Mouse (Mus musculus) liver, embryonic 11.5 days (tissue): ENCODE data around the gene Slc9a8. TPM values are rescaled to one million over a fixed set of nuclear protein-coding genes. Genes with fewer than 3 reads are reported as not detected.

Experiments used
- ATAC-seq: fragments of 200-750 bp; cut with Nextera tagmentation; replicated peaks from 2 replicates; pipeline ENCODE4 v1.8.0; 2017; ENCODE audit warnings: moderate number of reproducible peaks, mild to moderate bottlenecking, moderate TSS enrichment, moderate library complexity; ENCODE audit not compliant: low FRiP score
- DNase-seq: peaks from one replicate; pipeline ENCODE4 v3.0.0-alpha.2; 2017; ENCODE audit warnings: low spot score
- H3K27ac ChIP-seq: fragments of 300-500 bp; sonication (generic); 2 replicates; pipeline ENCODE4 v1.5.1; 2014; ENCODE audit warnings: mild to moderate bottlenecking, low read depth, low read length, control low read depth
- H3K27me3 ChIP-seq: fragments of 300-500 bp; sonication (generic); replicated peaks from 2 replicates; pipeline ENCODE4 v1.6.1; 2014; ENCODE audit warnings: low read length, mixed read lengths; ENCODE audit not compliant: control insufficient read depth, insufficient read depth
- H3K36me3 ChIP-seq: fragments of 300-500 bp; sonication (generic); 2 replicates; pipeline ENCODE4 v1.6.1; 2014; ENCODE audit warnings: mild to moderate bottlenecking, low read length, moderate library complexity, mixed read lengths; ENCODE audit not compliant: control insufficient read depth, insufficient read depth
- H3K4me1 ChIP-seq: fragments of 300-500 bp; sonication (generic); replicated peaks from 2 replicates; pipeline ENCODE4 v1.6.1; 2014; ENCODE audit warnings: low read length, mixed read lengths; ENCODE audit not compliant: control insufficient read depth, insufficient read depth
- H3K4me2 ChIP-seq: fragments of 300-500 bp; sonication (generic); 2 replicates; pipeline ENCODE4 v1.6.1; 2014; ENCODE audit warnings: mild to moderate bottlenecking, control low read depth, moderate library complexity
- H3K4me3 ChIP-seq: fragments of 300-500 bp; sonication (generic); 2 replicates; pipeline ENCODE4 v1.5.1; 2014; ENCODE audit warnings: low read depth, low read length, control low read depth
- H3K9ac ChIP-seq: fragments of 300-500 bp; sonication (generic); 2 replicates; pipeline ENCODE4 v1.6.1; 2014; ENCODE audit warnings: low read depth, low read length, control low read depth
- H3K9me3 ChIP-seq: fragments of 300-500 bp; sonication (generic); 2 replicates; pipeline ENCODE4 v1.6.1; 2016; ENCODE audit warnings: low read length, inconsistent platforms, mixed read lengths; ENCODE audit not compliant: control insufficient read depth
- WGBS: fragments of 180-500 bp; shearing (Covaris S2); extraction: QIAGEN DNeasy Blood & Tissue Kit; methylation state at CpG from one replicate; pipeline ENCODE4 v1.1.7; 2014; 5-methylcytosine and 5-hydroxymethylcytosine counted together
- polyA plus RNA-seq: library from polyadenylated mRNA; unstranded; fragments of >200 nt; fragmentation: Nextera tagmentation; extraction: Ambion mirVana; gene quantifications from 2 replicates; pipeline ENCODE4 v1.2.1, GENCODE M21; 2014

Gene Slc9a8
- polyA plus RNA-seq, 1 experiment from 2014 or later: 23.8 TPM

DNA sequence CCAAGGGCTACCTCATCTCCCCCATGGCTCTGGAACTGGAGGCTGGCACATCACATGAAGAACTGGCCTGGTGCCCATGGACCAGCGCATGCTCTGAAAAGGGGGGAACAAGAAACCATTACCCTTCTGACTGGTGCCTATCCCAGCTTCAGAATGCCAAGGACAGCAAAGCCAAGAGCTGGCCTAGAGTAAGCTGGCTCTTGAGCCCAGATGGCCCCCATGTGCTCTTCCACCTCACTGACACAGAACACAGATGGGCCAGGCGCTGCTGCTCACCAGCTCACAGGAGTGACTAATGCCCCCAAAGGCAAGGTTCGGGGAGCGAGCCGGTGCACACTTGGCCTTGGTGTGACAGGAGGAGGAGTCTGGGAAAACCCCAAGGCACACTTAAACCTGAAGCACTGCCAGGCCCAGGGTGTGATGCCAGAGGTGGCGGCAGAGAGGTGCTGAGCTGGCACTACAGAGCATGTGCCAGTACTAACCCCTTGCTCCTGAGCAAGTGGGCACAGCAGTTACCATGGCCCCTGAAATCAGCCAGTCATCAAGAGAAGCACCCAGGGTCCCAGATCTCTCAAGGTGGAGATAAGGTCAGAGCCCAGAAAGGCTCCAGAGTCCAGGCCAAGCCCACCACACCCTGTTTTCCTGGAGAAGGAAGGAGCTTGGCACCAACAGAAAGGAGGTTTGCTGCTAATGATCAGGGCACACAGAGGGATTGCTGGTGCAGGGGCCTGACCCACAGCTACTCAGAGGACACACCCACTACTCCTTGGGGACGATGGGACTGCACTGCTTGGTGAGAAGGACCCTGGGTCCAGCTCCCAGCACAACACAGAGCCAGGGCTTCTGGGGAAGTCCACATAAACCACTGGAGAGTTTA is 64.2 kb downstream of the Slc9a8 start:
- ATAC-seq (no peak), DNase-seq (no peak)
- Histone ChIP-seq H3K4me1 (no peaks in the 10 kb centered on the region; the same call in 1 of the 2 replicates), H3K27me3 (no peaks in the 10 kb centered on the region), H3K4me3 (no peak overlapping the region), H3K27ac (no peak overlapping the region), H3K9ac (no peak overlapping the region), H3K36me3 (peaks cover 21% of the 10 kb centered on the region), H3K4me2 (no peak overlapping the region), H3K9me3 (no peaks in the 10 kb centered on the region)
- WGBS: 91% methylated on average over 7 of the region's 7 CpGs

DNA sequence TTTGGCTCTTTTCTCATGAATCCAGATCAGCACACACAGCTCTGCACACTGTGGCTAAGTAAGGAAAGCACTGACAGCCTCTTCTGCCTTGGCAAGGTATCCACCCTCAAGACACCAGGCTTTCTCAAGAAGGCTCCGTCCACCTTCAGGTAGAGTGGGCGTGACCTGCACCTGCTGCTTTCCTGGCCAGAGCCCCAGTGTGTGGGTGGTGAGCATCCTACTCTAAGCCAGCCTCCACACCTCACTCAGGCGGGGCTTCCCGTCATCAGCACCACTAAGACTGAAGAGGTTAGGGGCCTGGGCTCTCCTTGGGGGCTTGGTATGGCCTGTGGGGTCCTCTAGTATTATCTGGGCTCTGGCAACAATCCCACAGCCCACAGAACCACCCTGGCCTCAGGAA is 65.1 kb downstream of the Slc9a8 start:
- H3K4me2 ChIP-seq: no peak overlapping the region
- H3K27me3 ChIP-seq: no peaks in the 10 kb centered on the region
- peaks cover 21% of the 10 kb centered on the region for H3K36me3 ChIP-seq
- no peak overlapping the region for H3K27ac ChIP-seq
- peaks cover 6% of the 10 kb centered on the region for H3K4me1 ChIP-seq
- no peaks in the 10 kb centered on the region for H3K9me3 ChIP-seq
- no peak for ATAC-seq
- DNase-seq: no peak
- H3K4me3 ChIP-seq: no peak overlapping the region
- H3K9ac ChIP-seq: no peak overlapping the region
- 84% methylated on average over 4 of the region's 4 CpGs for WGBS

DNA sequence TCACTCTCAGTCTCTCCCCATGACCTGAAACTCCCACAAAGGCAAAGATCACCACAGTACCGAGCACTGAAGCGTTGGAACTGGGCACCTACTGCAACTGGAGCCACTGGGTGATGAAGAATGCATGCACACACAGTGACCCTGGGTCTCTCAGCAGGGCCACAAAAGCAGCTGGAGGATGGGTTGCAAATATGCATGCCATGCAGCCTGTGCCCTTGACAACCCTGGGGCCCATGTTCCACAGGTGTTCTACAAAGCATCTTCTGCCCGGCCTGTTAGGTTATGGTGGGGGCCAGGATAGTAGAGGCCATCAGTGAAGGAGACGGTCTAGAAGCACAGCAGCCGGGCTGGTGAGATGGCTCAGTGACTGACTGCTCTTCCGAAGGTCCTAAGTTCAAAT is 66.0 kb downstream of the Slc9a8 start:
- H3K9me3 ChIP-seq: no peaks in the 10 kb centered on the region
- H3K27me3 ChIP-seq: no peaks in the 10 kb centered on the region
- WGBS: 89% methylated on average over 6 of the region's 6 CpGs
- peaks cover 21% of the 10 kb centered on the region for H3K36me3 ChIP-seq
- DNase-seq (no peak), ATAC-seq (no peak)
- no peak overlapping the region for H3K4me3 ChIP-seq
- peaks cover 10% of the 10 kb centered on the region for H3K4me1 ChIP-seq
- no peak overlapping the region for H3K4me2 ChIP-seq
- no peak overlapping the region for H3K27ac ChIP-seq
- no peak overlapping the region for H3K9ac ChIP-seq

DNA sequence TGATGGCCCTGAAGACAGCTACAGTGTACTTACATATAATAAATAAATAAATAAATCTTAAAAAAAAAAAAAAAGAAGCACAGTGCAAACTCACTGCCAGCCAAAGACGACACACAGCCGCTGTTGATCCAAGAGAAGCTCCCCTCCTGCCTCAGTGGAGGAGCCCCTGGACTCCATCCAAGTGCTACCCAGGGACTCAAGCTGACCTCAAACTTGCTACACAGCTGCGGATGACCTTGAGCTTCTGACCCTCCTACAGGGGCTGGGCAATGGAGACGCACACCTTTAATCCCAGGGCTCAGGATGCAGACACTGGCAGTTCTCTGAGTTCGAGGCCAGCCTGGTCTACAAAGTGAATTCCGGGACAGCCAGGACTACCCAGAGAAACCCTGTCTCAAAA is 66.5 kb downstream of the Slc9a8 start:
- H3K4me3 ChIP-seq: no peak overlapping the region
- no peak overlapping the region for H3K27ac ChIP-seq
- no peaks in the 10 kb centered on the region for H3K27me3 ChIP-seq
- ATAC-seq (no peak), DNase-seq (no peak)
- H3K36me3 ChIP-seq: peaks cover 18% of the 10 kb centered on the region
- H3K4me1 ChIP-seq: peaks cover 10% of the 10 kb centered on the region
- H3K9me3 ChIP-seq: no peaks in the 10 kb centered on the region
- no peak overlapping the region for H3K4me2 ChIP-seq
- H3K9ac ChIP-seq: no peak overlapping the region
- 92% methylated on average over 6 of the region's 6 CpGs for WGBS

DNA sequence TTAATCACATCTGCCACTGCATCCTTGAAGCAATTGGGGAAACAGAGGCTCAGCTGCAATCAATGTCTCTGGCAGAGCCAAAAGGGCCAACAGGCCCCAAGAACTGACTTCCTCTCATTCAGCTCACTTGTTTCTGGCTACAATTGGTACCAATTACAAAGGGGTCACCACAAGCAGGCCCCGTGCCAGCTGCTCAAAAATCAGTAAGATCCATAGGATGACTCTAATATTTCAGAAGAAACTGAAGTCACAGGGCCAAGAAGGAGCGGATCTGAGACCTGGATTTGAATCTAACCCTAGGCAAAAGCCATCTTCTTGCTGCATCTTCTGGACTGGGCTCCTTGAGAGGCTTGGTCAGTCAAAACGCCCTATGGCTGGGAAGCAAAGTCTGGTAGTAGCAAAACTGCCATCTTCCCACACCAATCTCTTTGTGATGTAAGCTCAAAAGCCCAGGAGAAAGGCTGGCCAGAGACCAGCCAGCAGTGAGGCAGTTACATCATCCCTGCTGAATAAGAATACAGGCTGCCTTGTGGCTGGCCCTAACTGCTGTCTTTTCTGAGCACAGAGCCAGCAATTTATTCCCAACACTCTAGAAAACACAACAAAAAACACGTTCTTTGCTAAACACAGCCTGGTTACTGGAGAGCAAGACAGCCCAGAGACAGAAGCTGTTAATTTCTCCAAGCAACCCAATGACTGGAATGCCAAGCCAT is 69.5 kb downstream of the Slc9a8 start:
- Histone ChIP-seq H3K4me3 (peak overlapping the region; percentile 96; the same call in 1 of the 2 replicates), H3K27me3 (no peaks in the 10 kb centered on the region), H3K4me2 (peak overlapping the region; percentile 97), H3K4me1 (peaks cover 12% of the 10 kb centered on the region), H3K9ac (peak overlapping the region; percentile 94; the same call in 1 of the 2 replicates), H3K36me3 (no peaks in the 10 kb centered on the region), H3K27ac (no peak overlapping the region), H3K9me3 (no peaks in the 10 kb centered on the region)
- ATAC-seq (no peak), DNase-seq (no peak)
- WGBS: 81% methylated on average over 4 of the region's 4 CpGs

DNA sequence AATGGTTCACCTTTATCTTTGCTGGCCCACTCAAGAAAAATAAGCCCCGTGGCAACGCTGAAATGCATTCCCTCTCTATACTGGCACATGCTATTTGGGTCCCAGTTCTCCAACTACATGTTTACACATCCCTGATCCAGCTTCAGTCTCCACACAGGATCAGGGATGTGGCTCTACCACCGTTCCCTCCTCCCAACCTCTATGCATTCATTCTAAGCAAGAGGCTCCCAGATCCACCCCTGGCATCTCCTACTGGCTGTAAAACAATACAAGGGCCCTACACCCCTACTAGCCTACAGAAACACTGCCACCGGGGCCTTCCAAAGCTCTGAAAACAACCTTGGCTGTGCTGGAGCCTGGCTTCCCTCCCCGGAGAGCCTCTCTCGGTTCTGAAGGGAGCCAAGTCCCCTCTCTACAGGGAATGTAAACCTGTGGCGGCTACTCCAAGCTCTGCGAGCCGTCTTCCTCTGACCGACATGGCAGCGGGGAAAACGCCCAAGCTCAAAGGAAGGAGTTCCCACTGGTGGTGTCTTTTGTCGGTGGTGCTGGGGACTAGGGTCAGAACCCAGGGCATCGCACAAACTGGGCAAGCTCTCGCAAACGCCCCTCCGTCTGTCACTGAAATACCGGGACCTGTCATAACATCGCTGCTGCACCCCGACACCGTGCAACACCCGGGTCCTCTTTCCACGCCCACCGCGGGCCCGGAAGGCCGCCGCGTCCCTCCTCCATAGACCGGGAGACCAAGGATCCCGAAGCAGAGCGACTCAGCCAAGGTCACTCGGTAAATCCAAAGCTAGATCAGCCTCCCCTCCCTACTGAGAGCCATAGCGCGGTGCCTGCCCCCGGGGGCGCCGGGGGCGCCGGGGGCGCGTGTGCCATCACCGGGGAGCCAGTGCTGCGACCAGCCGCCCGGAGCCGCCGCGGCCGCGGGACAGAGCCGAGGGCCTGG is 70.5 kb downstream of the Slc9a8 start, which contains the start of gene Rnf114:
Rnf114 (plus strand) TSS at position 889 of the 952 bp plus-strand sequence.
- peak within 1 kb of the TSS; percentile 94 for H3K9ac ChIP-seq
- 2% methylated on average over 52 of the region's 52 CpGs for WGBS

DNA sequence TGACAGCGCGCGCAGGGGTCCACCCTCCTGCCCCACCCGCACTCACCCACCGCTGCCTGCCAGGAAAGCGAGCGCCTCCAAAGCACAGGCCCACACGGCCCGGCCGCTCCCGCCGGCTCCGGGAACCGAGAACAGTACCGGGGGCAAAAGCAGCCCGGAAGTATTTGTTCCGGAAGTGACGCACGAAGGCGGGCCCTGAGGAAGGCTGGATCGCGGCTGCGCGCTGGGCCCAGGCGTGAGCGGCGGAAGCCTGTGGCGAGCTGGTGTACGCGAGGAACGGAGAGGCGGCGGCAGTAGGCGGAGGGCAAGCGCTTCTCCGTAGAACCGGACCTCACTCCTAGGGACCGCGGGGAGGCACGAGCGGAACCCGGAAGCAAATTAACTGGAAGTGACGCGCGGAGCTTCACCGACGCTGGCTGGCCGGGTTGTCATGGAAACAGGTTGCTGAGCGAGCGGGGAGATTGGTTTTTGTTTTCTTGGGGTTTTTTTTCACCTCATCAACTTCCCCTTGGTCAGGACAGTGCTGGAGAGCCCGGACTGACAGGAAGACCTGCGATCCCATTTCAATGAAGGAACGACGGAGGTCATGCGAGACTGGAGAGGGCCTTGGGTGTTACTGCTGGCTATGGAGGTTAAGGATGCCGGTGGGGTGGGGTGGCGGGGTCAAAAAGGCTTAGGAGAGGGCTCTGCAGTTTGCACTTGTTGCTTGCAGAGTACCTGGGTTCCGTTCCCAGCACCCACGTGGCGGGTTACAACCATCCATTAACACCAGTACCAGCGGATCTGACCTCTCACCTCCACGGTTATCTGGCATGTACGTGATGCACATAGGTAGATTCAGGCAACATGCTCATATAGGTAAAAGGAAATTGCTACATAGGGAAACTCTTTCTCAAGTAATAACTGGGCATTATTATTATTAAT is 71.5 kb downstream of the Slc9a8 start, which contains the start of gene Spata2:
Spata2 (minus strand) TSS at position 175 of the 924 bp plus-strand sequence.
- H3K9me3 ChIP-seq: no peaks in the 10 kb centered on the region

More for the DNA sequence above, 70.5 kb downstream of the Slc9a8 start, which contains the start of gene Rnf114:
- Histone ChIP-seq H3K4me1 (peaks cover 12% of the 10 kb centered on the region), H3K4me3 (peak within 1 kb of the TSS; percentile 96), H3K36me3 (no peaks in the 10 kb centered on the region), H3K9me3 (no peaks in the 10 kb centered on the region), H3K27me3 (no peaks in the 10 kb centered on the region), H3K4me2 (peak within 1 kb of the TSS; percentile 97), H3K27ac (peak within 1 kb of the TSS; percentile 90)
- ATAC-seq (peak; percentile 69), DNase-seq (no peak)

More for the DNA sequence above, 71.5 kb downstream of the Slc9a8 start, which contains the start of gene Spata2:
- no peaks in the 10 kb centered on the region for H3K27me3 ChIP-seq
- H3K4me3 ChIP-seq: peak within 1 kb of the TSS; percentile 96
- H3K4me2 ChIP-seq: peak within 1 kb of the TSS; percentile 97
- peak within 1 kb of the TSS; percentile 90 for H3K27ac ChIP-seq
- peak; percentile 87 for ATAC-seq
- H3K4me1 ChIP-seq: peaks cover 12% of the 10 kb centered on the region
- DNase-seq: peak; percentile 91
- no peaks in the 10 kb centered on the region for H3K36me3 ChIP-seq
- H3K9ac ChIP-seq: peak within 1 kb of the TSS; percentile 94
- WGBS: 1% methylated on average over 63 of the region's 63 CpGs
